Mouse (Mus musculus) brown adipose tissue, adult 24 weeks (tissue): ENCODE results near the gene Wls. TPM values are rescaled to one million over a fixed set of nuclear protein-coding genes. Genes with fewer than 3 reads are reported as not detected.

Source experiments
- H3K27ac ChIP-seq: fragments of 200-500 bp; replicated peaks from 2 replicates; pipeline ENCODE4 v1.5.1; 2012; ENCODE audit warnings: low read depth, mild to moderate bottlenecking, low read length
- H3K4me1 ChIP-seq: fragments of 200-500 bp; 2 replicates; pipeline ENCODE4 v1.6.1; 2012; ENCODE audit warnings: low read length, mixed read lengths; ENCODE audit not compliant: control insufficient read depth, insufficient read depth, insufficient read length
- H3K4me3 ChIP-seq: fragments of 200-500 bp; 2 replicates; pipeline ENCODE4 v1.5.1; 2012; ENCODE audit warnings: low read depth, mild to moderate bottlenecking, low read length, moderate library complexity; ENCODE audit not compliant: insufficient read depth
- polyA plus RNA-seq: library from polyadenylated mRNA; stranded (reverse); fragments of >200 nt; gene quantifications from 2 replicates; pipeline ENCODE4 v1.2.4, GENCODE M21; 2012; ENCODE audit not compliant: missing spikeins, insufficient read depth, insufficient read length

Gene Wls
- polyA plus RNA-seq, 1 experiment = 27.6 TPM

- Histone ChIP-seq H3K27ac (no peak overlapping the region), H3K4me1 (peaks cover 7% of the 10 kb centered on the region), H3K4me3 (no peak overlapping the region)
Measured at GRCm38 (mm10) chr3:159884802-159885201, 45.3 kb downstream of the Wls start.

- no peak overlapping the region for H3K27ac ChIP-seq
- peaks cover 7% of the 10 kb centered on the region for H3K4me1 ChIP-seq
- H3K4me3 ChIP-seq = no peak overlapping the region
Measured at GRCm38 (mm10) chr3:159885271-159885670, 45.8 kb downstream of the Wls start.

- no peak overlapping the region for H3K27ac ChIP-seq
- peaks cover 7% of the 10 kb centered on the region for H3K4me1 ChIP-seq
- H3K4me3 ChIP-seq = no peak overlapping the region
Measured at GRCm38 (mm10) chr3:159885781-159886400, 46.4 kb downstream of the Wls start.

GRCm38 (mm10) chr3:159890176-159891056 lies 50.9 kb downstream of the Wls start:
- Histone ChIP-seq H3K27ac (no peak overlapping the region), H3K4me3 (no peak overlapping the region), H3K4me1 (peaks cover under 1% of the 10 kb centered on the region; the same call in 1 of the 2 replicates)

- H3K4me1 ChIP-seq = no peaks in the 10 kb centered on the region; the same call in 1 of the 2 replicates
- no peak overlapping the region for H3K4me3 ChIP-seq
- H3K27ac ChIP-seq = no peak overlapping the region
Measured at GRCm38 (mm10) chr3:159891057-159891752, 51.7 kb downstream of the Wls start.

GRCm38 (mm10) chr3:159907329-159907728 lies 67.9 kb downstream of the Wls start:
- H3K4me3 ChIP-seq = no peak overlapping the region
- no peaks in the 10 kb centered on the region for H3K4me1 ChIP-seq
- H3K27ac ChIP-seq = no peak overlapping the region

- H3K27ac ChIP-seq = no peak overlapping the region
- no peak overlapping the region for H3K4me3 ChIP-seq
Measured at GRCm38 (mm10) chr3:159917328-159918090, 78.0 kb downstream of the Wls start.

More at GRCm38 (mm10) chr3:159917328-159918090, 78.0 kb downstream of the Wls start:
- H3K4me1 ChIP-seq = no peaks in the 10 kb centered on the region

Other genes starting within 250 kb of the Wls start
- not detected in 2 replicates for gene Rpe65, start 240.5 kb upstream of the Wls start, polyA plus RNA-seq